Mouse (Mus musculus) forebrain, embryonic 12.5 days (tissue): ENCODE data around the gene Gpr171. TPM values are rescaled to one million over a fixed set of nuclear protein-coding genes. Genes with fewer than 3 reads are reported as not detected.

Source experiments
- ATAC-seq: fragments of 200-750 bp; cut with Nextera tagmentation; 2 replicates; pipeline ENCODE4 v1.8.0; 2017; ENCODE audit warnings: moderate TSS enrichment; ENCODE audit not compliant: low FRiP score
- H3K27ac ChIP-seq: fragments of 300-500 bp; sonication (generic); 2 replicates; pipeline ENCODE4 v1.5.1; 2016; ENCODE audit warnings: mild to moderate bottlenecking
- H3K27me3 ChIP-seq: fragments of 300-500 bp; sonication (generic); 2 replicates; pipeline ENCODE4 v1.6.1; 2016; ENCODE audit warnings: mild to moderate bottlenecking
- H3K36me3 ChIP-seq: fragments of 300-500 bp; sonication (generic); replicated peaks from 2 replicates; pipeline ENCODE4 v1.6.1; 2016; ENCODE audit warnings: mild to moderate bottlenecking
- H3K4me1 ChIP-seq: fragments of 300-500 bp; sonication (generic); 2 replicates; pipeline ENCODE4 v1.6.1; 2016
- H3K4me2 ChIP-seq: fragments of 300-500 bp; sonication (generic); 2 replicates; pipeline ENCODE4 v1.6.1; 2016; ENCODE audit warnings: mild to moderate bottlenecking, moderate library complexity
- H3K4me3 ChIP-seq: fragments of 300-500 bp; sonication (generic); replicated peaks from 2 replicates; pipeline ENCODE4 v1.5.1; 2016; ENCODE audit warnings: mild to moderate bottlenecking
- H3K9ac ChIP-seq: fragments of 300-500 bp; sonication (generic); 2 replicates; pipeline ENCODE4 v1.6.1; 2016; ENCODE audit warnings: mild to moderate bottlenecking
- H3K9me3 ChIP-seq: fragments of 300-500 bp; sonication (generic); 2 replicates; pipeline ENCODE4 v1.6.1; 2016
- WGBS: fragments of 180-500 bp; shearing (Covaris S2); methylation state at CpG from one replicate; pipeline ENCODE4 v1.1.7; 2016; 5-methylcytosine and 5-hydroxymethylcytosine counted together
- polyA plus RNA-seq: library from polyadenylated mRNA; unstranded; fragments of >200 nt; fragmentation: Nextera tagmentation; extraction: Ambion mirVana; gene quantifications from 2 replicates; pipeline ENCODE4 v1.2.1, GENCODE M21; 2016

Gene Gpr171
- polyA plus RNA-seq, 1 experiment from 2014 or later: 2.1 TPM

- Histone ChIP-seq H3K36me3 (no peaks in the 10 kb centered on the region), H3K27ac (no peak overlapping the region), H3K27me3 (no peaks in the 10 kb centered on the region), H3K4me1 (0 out of 2 replicates have a peak, but pooled peaks cover 2% of the 10 kb centered on the region), H3K9ac (no peak overlapping the region), H3K4me3 (no peak overlapping the region), H3K9me3 (no peaks in the 10 kb centered on the region), H3K4me2 (no peak overlapping the region)
- 88% methylated on average over 3 of the region's 3 CpGs for WGBS
- ATAC-seq: no peak
Measured at GRCm38 (mm10) chr3:59065937-59066336, 35.7 kb downstream of the Gpr171 start.

- no peaks in the 10 kb centered on the region for H3K9me3 ChIP-seq
- 0 out of 2 replicates have a peak, but pooled peaks cover 2% of the 10 kb centered on the region for H3K4me1 ChIP-seq
- H3K36me3 ChIP-seq: no peaks in the 10 kb centered on the region
- WGBS: 97% methylated on average over 4 of the region's 4 CpGs
- no peak overlapping the region for H3K4me3 ChIP-seq
- H3K27ac ChIP-seq: no peak overlapping the region
- no peak overlapping the region for H3K9ac ChIP-seq
- H3K27me3 ChIP-seq: no peaks in the 10 kb centered on the region
- ATAC-seq: no peak
- H3K4me2 ChIP-seq: no peak overlapping the region
Measured at GRCm38 (mm10) chr3:59063431-59063830, 38.2 kb downstream of the Gpr171 start.

- H3K4me2 ChIP-seq: no peak overlapping the region
- no peak for ATAC-seq
- H3K36me3 ChIP-seq: no peaks in the 10 kb centered on the region
- H3K27me3 ChIP-seq: no peaks in the 10 kb centered on the region
- 0 out of 2 replicates have a peak, but pooled peaks cover 2% of the 10 kb centered on the region for H3K4me1 ChIP-seq
- H3K27ac ChIP-seq: no peak overlapping the region
- H3K9ac ChIP-seq: no peak overlapping the region
- no peak overlapping the region for H3K4me3 ChIP-seq
- H3K9me3 ChIP-seq: no peaks in the 10 kb centered on the region
- WGBS: 57% methylated on average over 5 of the region's 5 CpGs
Measured at GRCm38 (mm10) chr3:59062141-59062540, 39.5 kb downstream of the Gpr171 start.

- Histone ChIP-seq H3K9me3 (no peaks in the 10 kb centered on the region), H3K4me3 (no peak overlapping the region), H3K4me1 (0 out of 2 replicates have a peak, but pooled peaks cover 2% of the 10 kb centered on the region), H3K9ac (no peak overlapping the region), H3K4me2 (no peak overlapping the region), H3K27me3 (no peaks in the 10 kb centered on the region), H3K36me3 (no peaks in the 10 kb centered on the region), H3K27ac (no peak overlapping the region)
- ATAC-seq: no peak
- 92% methylated on average over 7 of the region's 7 CpGs for WGBS
Measured at GRCm38 (mm10) chr3:59060131-59060530, 41.5 kb downstream of the Gpr171 start.

- WGBS: 5% methylated on average over 7 of the region's 7 CpGs
- no peak overlapping the region for H3K9ac ChIP-seq
- H3K27ac ChIP-seq: no peak overlapping the region
- H3K4me2 ChIP-seq: peak overlapping the region; percentile 35
- H3K27me3 ChIP-seq: no peaks in the 10 kb centered on the region
- H3K4me1 ChIP-seq: 0 out of 2 replicates have a peak, but pooled peaks cover 2% of the 10 kb centered on the region
- peak; percentile 89 for ATAC-seq
- no peaks in the 10 kb centered on the region for H3K9me3 ChIP-seq
- no peak overlapping the region for H3K4me3 ChIP-seq
- H3K36me3 ChIP-seq: no peaks in the 10 kb centered on the region
Measured at GRCm38 (mm10) chr3:59059022-59059541, 42.5 kb downstream of the Gpr171 start.

- Histone ChIP-seq H3K9me3 (no peaks in the 10 kb centered on the region), H3K36me3 (no peaks in the 10 kb centered on the region), H3K4me3 (no peak overlapping the region), H3K4me2 (no peak overlapping the region), H3K27me3 (no peaks in the 10 kb centered on the region), H3K4me1 (no peaks in the 10 kb centered on the region), H3K27ac (no peak overlapping the region), H3K9ac (no peak overlapping the region)
- ATAC-seq: no peak
- 92% methylated on average over 17 of the region's 17 CpGs for WGBS
Measured at GRCm38 (mm10) chr3:59054834-59055535, 46.6 kb downstream of the Gpr171 start.

Other genes starting within 250 kb of the Gpr171 start
- 0.22 and 0.35 TPM in 2 replicates for gene Clrn1, start 216.5 kb downstream of the Gpr171 start, polyA plus RNA-seq
- 6.6 and 7.2 TPM in 2 replicates for gene Med12l, start 96.0 kb downstream of the Gpr171 start, polyA plus RNA-seq
- 2.8 and 3.4 TPM in 2 replicates for gene P2ry14, start 51.8 kb upstream of the Gpr171 start, polyA plus RNA-seq
- 0.15 and 0.17 TPM in 2 replicates for gene Gpr87, start 93.3 kb upstream of the Gpr171 start, polyA plus RNA-seq
- gene P2ry13, start 109.1 kb upstream of the Gpr171 start, polyA plus RNA-seq: 0.58 and 1.2 TPM in 2 replicates
- gene P2ry12, start 161.1 kb upstream of the Gpr171 start, polyA plus RNA-seq: 2.9 and 4.4 TPM in 2 replicates
- 3.7 and 4.1 TPM in 2 replicates for gene Igsf10, start 242.6 kb upstream of the Gpr171 start, polyA plus RNA-seq